In the genomic region with DNA sequence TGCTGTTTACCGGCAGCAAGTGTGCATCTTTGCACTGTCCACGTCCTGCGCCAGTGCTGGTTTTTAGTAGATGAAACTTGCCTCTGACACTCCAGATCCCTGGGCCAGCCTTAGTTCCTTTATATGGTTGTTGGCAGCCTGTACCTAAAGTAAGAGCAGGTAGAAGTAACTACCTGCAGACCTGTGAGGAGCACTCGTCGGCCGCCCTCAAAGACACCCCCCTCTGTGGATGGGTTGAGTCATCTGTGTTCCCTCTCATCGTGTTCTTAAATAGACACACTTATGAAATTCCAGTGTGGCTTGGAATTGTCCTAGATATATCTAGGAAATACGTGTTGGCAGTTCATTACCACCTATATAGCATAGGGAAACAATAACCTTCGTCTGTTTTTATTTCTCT, we compare ENCODE assay signal across 17 mouse cellular contexts.
"Had no signal": no experiment of that assay in that cellular context is flagged by ENCODE, and none has a peak within 500 bp of the region (broad histone marks: within the 10 kb centered on the region; RNA-seq: fewer than 3 reads in every experiment).

No protein-coding gene starts in this region.

- ATAC-seq: midbrain, embryonic 13.5 days; midbrain, embryonic 15.5 days had no signal

- DNase-seq: lung, adult 18-20 months; lung, embryonic 14.5 days; lung, postnatal 10 days; lung, postnatal 4 days; retina, postnatal 1 day; right cerebral cortex, postnatal 14 days; spleen, adult 18-20 months; thymus, adult 18-20 months; thymus, postnatal 14 days; thymus, postnatal 36 days had no signal

- H3K4me1 ChIP-seq: midbrain, embryonic 10.5 days; midbrain, embryonic 13.5 days; neural tube, embryonic 15.5 days had no signal

- H3K9me3 ChIP-seq: midbrain, embryonic 13.5 days; midbrain, embryonic 15.5 days; neural tube, embryonic 13.5 days; neural tube, embryonic 15.5 days had no signal

- H3K27me3 ChIP-seq: midbrain, embryonic 13.5 days; midbrain, embryonic 15.5 days; neural tube, embryonic 13.5 days; neural tube, embryonic 15.5 days had no signal

- H3K36me3 ChIP-seq: midbrain, embryonic 15.5 days; neural tube, embryonic 13.5 days; neural tube, embryonic 15.5 days had no signal

- H3K4me3 ChIP-seq: midbrain, embryonic 10.5 days; midbrain, embryonic 13.5 days; midbrain, embryonic 15.5 days; myocyte; neural tube, embryonic 13.5 days; neural tube, embryonic 15.5 days had no signal

- H3K27ac ChIP-seq: liver, embryonic 14.5 days; midbrain, embryonic 10.5 days; midbrain, embryonic 13.5 days; midbrain, embryonic 15.5 days; neural tube, embryonic 13.5 days; neural tube, embryonic 15.5 days had no signal
